8 mouse cellular contexts compared by ENCODE assay signal in genomic region chr11:58979183-58979582, GRCm38 (mm10). TPM values are rescaled to one million over a fixed set of nuclear protein-coding genes. Genes with fewer than 3 reads are reported as not detected.
DNase-seq lines count a peak whose midpoint lies in the region; ATAC-seq and TF ChIP-seq lines count a peak whose summit lies in the region.

No protein-coding gene starts in this region.

- TF ChIP-seq POLR2A in bone marrow macrophage, adult 2 months (IDR thresholded peaks at IDR 0.05; ENCODE audit: borderline replicate concordance, low read depth, low read length), result no peak

- TF ChIP-seq CTCF in bone marrow macrophage, adult 2 months (IDR thresholded peaks at IDR 0.05; ENCODE audit: low read depth, low read length), result no peak
- TF ChIP-seq CTCF in hindbrain, postnatal 0 days (IDR thresholded peaks at IDR 0.05; ENCODE audit: low read depth), result no peak
- TF ChIP-seq CTCF in midbrain, postnatal 0 days (IDR thresholded peaks at IDR 0.05), result no peak

- no peaks in the 10 kb centered on the region for H3K9me3 ChIP-seq in kidney, embryonic 15.5 days (replicated peaks)
- H3K9me3 ChIP-seq in hindbrain, postnatal 0 days (ENCODE audit: low read length), result no peaks in the 10 kb centered on the region
- H3K9me3 ChIP-seq in midbrain, postnatal 0 days (ENCODE audit: low read length), result no peaks in the 10 kb centered on the region

- DNase-seq in kidney, adult 18-20 months, result no peak
- DNase-seq in hindbrain, postnatal 0 days (ENCODE audit: low spot score), result no peak
- DNase-seq in midbrain, postnatal 0 days (ENCODE audit: low spot score), result no peak
- DNase-seq in right cerebral cortex, postnatal 10 days (ENCODE audit: low spot score in 2 of 2), result no peak
- no peak for DNase-seq in urinary bladder, adult 2 months (ENCODE audit: low spot score)
- no peak for DNase-seq in cerebellum, adult 8-10 months

- H3K27ac ChIP-seq in kidney, embryonic 15.5 days, result no peak overlapping the region
- H3K27ac ChIP-seq in bone marrow macrophage, adult 2 months (ENCODE audit: insufficient read depth, low read depth, low read length), result peak overlapping the region; percentile 66
- H3K27ac ChIP-seq in hindbrain, postnatal 0 days, result no peak overlapping the region
- no peak overlapping the region for H3K27ac ChIP-seq in midbrain, postnatal 0 days (ENCODE audit: low read depth, low read length)

- no peaks in the 10 kb centered on the region for H3K27me3 ChIP-seq in kidney, embryonic 15.5 days
- no peaks in the 10 kb centered on the region for H3K27me3 ChIP-seq in hindbrain, postnatal 0 days (ENCODE audit: insufficient read depth, low read length)
- H3K27me3 ChIP-seq in midbrain, postnatal 0 days (ENCODE audit: insufficient read depth, low read length), result no peaks in the 10 kb centered on the region

- peak overlapping the region; percentile 98 for H3K4me3 ChIP-seq in kidney, embryonic 15.5 days (replicated peaks)
- peak overlapping the region; percentile 97 for H3K4me3 ChIP-seq in bone marrow macrophage, adult 2 months (ENCODE audit: insufficient read depth, low read length)
- peak overlapping the region; percentile 88 for H3K4me3 ChIP-seq in hindbrain, postnatal 0 days (ENCODE audit: low read length)
- H3K4me3 ChIP-seq in midbrain, postnatal 0 days (ENCODE audit: low read depth, low read length), result peak overlapping the region; percentile 94

- WGBS in kidney, embryonic 15.5 days, result 75% methylated on average over 3 of the region's 3 CpGs
- 82% methylated on average over 3 of the region's 3 CpGs for WGBS in hindbrain, postnatal 0 days
- 89% methylated on average over 3 of the region's 3 CpGs for WGBS in midbrain, postnatal 0 days

- H3K4me2 ChIP-seq in kidney, embryonic 15.5 days, result peak overlapping the region; percentile 85
- H3K4me2 ChIP-seq in hindbrain, postnatal 0 days (ENCODE audit: low read depth, low read length), result peak overlapping the region; percentile 100
- peak overlapping the region; percentile 93 for H3K4me2 ChIP-seq in midbrain, postnatal 0 days (ENCODE audit: low read depth, low read length, poor library complexity, severe bottlenecking)

- peaks cover 50% of the 10 kb centered on the region for H3K4me1 ChIP-seq in kidney, embryonic 15.5 days
- H3K4me1 ChIP-seq in bone marrow macrophage, adult 2 months (ENCODE audit: control insufficient read depth, insufficient read depth, low read length), result peaks cover 28% of the 10 kb centered on the region
- peaks cover 20% of the 10 kb centered on the region for H3K4me1 ChIP-seq in hindbrain, postnatal 0 days (ENCODE audit: insufficient read depth, low read length)
- peaks cover 18% of the 10 kb centered on the region for H3K4me1 ChIP-seq in midbrain, postnatal 0 days (ENCODE audit: insufficient read depth, low read length)

- ATAC-seq in kidney, embryonic 15.5 days (replicated peaks; ENCODE audit: low FRiP score), result no peak
- ATAC-seq in hindbrain, postnatal 0 days, result no peak
- ATAC-seq in midbrain, postnatal 0 days (ENCODE audit: low FRiP score), result no peak

- peaks cover 26% of the 10 kb centered on the region for H3K36me3 ChIP-seq in kidney, embryonic 15.5 days
- peaks cover 11% of the 10 kb centered on the region; the same call in 1 of the 2 replicates for H3K36me3 ChIP-seq in hindbrain, postnatal 0 days (ENCODE audit: insufficient read depth, low read length)
- H3K36me3 ChIP-seq in midbrain, postnatal 0 days (ENCODE audit: insufficient read depth, low read length), result peaks cover 12% of the 10 kb centered on the region

- peak overlapping the region; percentile 90; the same call in 1 of the 2 replicates for H3K9ac ChIP-seq in kidney, embryonic 15.5 days
- H3K9ac ChIP-seq in hindbrain, postnatal 0 days (replicated peaks; ENCODE audit: low read length), result peak overlapping the region; percentile 82; the same call in 1 of the 2 replicates
- H3K9ac ChIP-seq in midbrain, postnatal 0 days (replicated peaks; ENCODE audit: low read length, poor library complexity, severe bottlenecking), result 0 out of 2 replicates have a peak overlapping the region, but pooled peaks have one; percentile 14

RNA-seq across cellular contexts. Expression of gene Trim11, which starts 1.3 kb away (rescaled TPM):
- 20.0 and 20.6 TPM in 2 replicates for polyA plus RNA-seq in kidney, embryonic 15.5 days (2015; fragmentation: Nextera tagmentation; extraction: Ambion mirVana)
- polyA plus RNA-seq in bone marrow macrophage, adult 2 months (2012; ENCODE audit: insufficient read depth, insufficient read length, missing spikeins), result 21.2 and 22.6 TPM in 2 replicates
- 31.7 and 31.8 TPM in 2 replicates for total RNA-seq in hindbrain, postnatal 0 days (2014; rRNA removed)
- polyA plus RNA-seq in hindbrain, postnatal 0 days (2015; fragmentation: Nextera tagmentation; extraction: Ambion mirVana), result 14.1 and 15.9 TPM in 2 replicates
- 23.7 and 27.8 TPM in 2 replicates for total RNA-seq in midbrain, postnatal 0 days (2014; rRNA removed)
- 15.2 and 16.5 TPM in 2 replicates for polyA plus RNA-seq in midbrain, postnatal 0 days (2015; fragmentation: Nextera tagmentation; extraction: Ambion mirVana)
- 27.1 and 28.1 TPM in 2 replicates for polyA plus RNA-seq in urinary bladder, adult 2 months (2012; rRNA removed)

RNA-seq across cellular contexts. Expression of gene Hist3h2a, which starts 24.7 kb away (rescaled TPM):
- 36.4 and 40.3 TPM in 2 replicates for polyA plus RNA-seq in kidney, embryonic 15.5 days (2015; fragmentation: Nextera tagmentation; extraction: Ambion mirVana)
- polyA plus RNA-seq in bone marrow macrophage, adult 2 months (2012; ENCODE audit: insufficient read depth, insufficient read length, missing spikeins), result 32.0 and 37.9 TPM in 2 replicates
- 218 and 236 TPM in 2 replicates for total RNA-seq in hindbrain, postnatal 0 days (2014; rRNA removed)
- 49.6 and 53.3 TPM in 2 replicates for polyA plus RNA-seq in hindbrain, postnatal 0 days (2015; fragmentation: Nextera tagmentation; extraction: Ambion mirVana)
- 163 and 242 TPM in 2 replicates for total RNA-seq in midbrain, postnatal 0 days (2014; rRNA removed)
- 42.0 and 46.2 TPM in 2 replicates for polyA plus RNA-seq in midbrain, postnatal 0 days (2015; fragmentation: Nextera tagmentation; extraction: Ambion mirVana)
- polyA plus RNA-seq in urinary bladder, adult 2 months (2012; rRNA removed), result 22.0 and 27.2 TPM in 2 replicates

RNA-seq across cellular contexts. Expression of gene Trim17, which starts 24.7 kb away (rescaled TPM):
- polyA plus RNA-seq in kidney, embryonic 15.5 days (2015; fragmentation: Nextera tagmentation; extraction: Ambion mirVana), result 0.58 and 0.71 TPM in 2 replicates
- polyA plus RNA-seq in bone marrow macrophage, adult 2 months (2012; ENCODE audit: insufficient read depth, insufficient read length, missing spikeins), result 0.28 TPM in 1 of 2 replicates, not detected in the other
- 2.8 and 4.3 TPM in 2 replicates for total RNA-seq in hindbrain, postnatal 0 days (2014; rRNA removed)
- 0.55 and 0.74 TPM in 2 replicates for polyA plus RNA-seq in hindbrain, postnatal 0 days (2015; fragmentation: Nextera tagmentation; extraction: Ambion mirVana)
- total RNA-seq in midbrain, postnatal 0 days (2014; rRNA removed), result 2.2 and 6.2 TPM in 2 replicates
- 0.67 and 0.72 TPM in 2 replicates for polyA plus RNA-seq in midbrain, postnatal 0 days (2015; fragmentation: Nextera tagmentation; extraction: Ambion mirVana)
- polyA plus RNA-seq in urinary bladder, adult 2 months (2012; rRNA removed), result 0.23 and 0.49 TPM in 2 replicates

RNA-seq across cellular contexts. Expression of gene Hist3h2ba, which starts 30.5 kb away (rescaled TPM):
- 81.6 and 82.0 TPM in 2 replicates for polyA plus RNA-seq in kidney, embryonic 15.5 days (2015; fragmentation: Nextera tagmentation; extraction: Ambion mirVana)
- polyA plus RNA-seq in bone marrow macrophage, adult 2 months (2012; ENCODE audit: insufficient read depth, insufficient read length, missing spikeins), result 1.4 TPM in 1 of 2 replicates, not detected in the other
- 625 and 1,276 TPM in 2 replicates for total RNA-seq in hindbrain, postnatal 0 days (2014; rRNA removed)
- 103 and 109 TPM in 2 replicates for polyA plus RNA-seq in hindbrain, postnatal 0 days (2015; fragmentation: Nextera tagmentation; extraction: Ambion mirVana)
- total RNA-seq in midbrain, postnatal 0 days (2014; rRNA removed), result 552 and 1,117 TPM in 2 replicates
- polyA plus RNA-seq in midbrain, postnatal 0 days (2015; fragmentation: Nextera tagmentation; extraction: Ambion mirVana), result 114 and 126 TPM in 2 replicates
- polyA plus RNA-seq in urinary bladder, adult 2 months (2012; rRNA removed), result 1.3 and 2.2 TPM in 2 replicates

RNA-seq across cellular contexts. Expression of gene Rnf187, which starts 40.5 kb away (rescaled TPM):
- 243 and 247 TPM in 2 replicates for polyA plus RNA-seq in kidney, embryonic 15.5 days (2015; fragmentation: Nextera tagmentation; extraction: Ambion mirVana)
- polyA plus RNA-seq in bone marrow macrophage, adult 2 months (2012; ENCODE audit: insufficient read depth, insufficient read length, missing spikeins), result 99.5 and 112 TPM in 2 replicates
- total RNA-seq in hindbrain, postnatal 0 days (2014; rRNA removed), result 975 and 1,069 TPM in 2 replicates
- 649 and 670 TPM in 2 replicates for polyA plus RNA-seq in hindbrain, postnatal 0 days (2015; fragmentation: Nextera tagmentation; extraction: Ambion mirVana)
- total RNA-seq in midbrain, postnatal 0 days (2014; rRNA removed), result 925 and 964 TPM in 2 replicates
- polyA plus RNA-seq in midbrain, postnatal 0 days (2015; fragmentation: Nextera tagmentation; extraction: Ambion mirVana), result 700 and 703 TPM in 2 replicates
- polyA plus RNA-seq in urinary bladder, adult 2 months (2012; rRNA removed), result 137 and 140 TPM in 2 replicates

Comparison
In these comparisons a context has a peak if more than half of its experiments do, and no peak if none do; other contexts are left out.
1. H3K9ac ChIP-seq: peak in every context shown above with its lines; median percentile 90 in kidney, embryonic 15.5 days; 82 in hindbrain, postnatal 0 days; 14 in midbrain, postnatal 0 days.